Mouse (Mus musculus): ENCODE data around the gene Slco3a1.

Gene Slco3a1

DNA sequence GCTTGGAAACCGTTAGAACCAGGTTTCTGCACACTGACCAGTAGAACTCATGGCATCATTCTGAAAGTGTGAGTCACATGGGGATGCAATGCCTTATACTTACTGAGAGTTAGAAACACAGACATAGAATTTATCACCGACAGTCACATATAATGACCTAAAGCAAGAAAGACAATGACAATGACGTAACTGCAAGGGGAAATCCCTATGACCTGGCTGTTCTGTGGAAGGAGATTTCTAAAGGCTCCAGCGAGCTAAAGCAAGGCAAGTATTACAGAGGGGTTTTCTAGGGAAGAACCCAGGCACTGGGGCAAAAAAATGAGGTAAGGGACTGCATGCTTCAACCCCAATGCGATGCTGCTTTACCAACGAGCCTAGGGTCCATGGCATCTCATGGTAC lies 26.9 kb downstream of the Slco3a1 start:
- no peak for DNase-seq

- no peak for DNase-seq
Measured at GRCm38 (mm10) chr7:74526030-74526429, 28.6 kb downstream of the Slco3a1 start.

DNA sequence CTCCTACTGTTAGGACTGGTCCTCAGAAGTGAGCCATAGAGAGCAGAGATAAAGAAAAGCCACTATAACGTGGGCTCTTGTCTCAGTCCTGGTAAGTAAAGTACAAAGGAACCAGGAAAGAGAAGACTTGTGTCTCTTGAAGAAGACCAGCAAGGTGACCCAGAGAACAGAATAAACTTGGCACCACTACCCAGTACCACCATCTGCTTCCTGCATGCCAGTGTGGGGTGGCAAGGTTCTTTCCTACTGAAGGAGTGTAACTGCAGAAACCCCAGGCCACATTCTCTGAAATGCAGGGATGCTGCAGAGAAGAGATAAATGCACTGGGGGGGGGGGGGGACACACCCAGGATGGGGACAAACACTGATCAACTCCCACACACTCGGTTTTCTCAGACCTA lies 29.0 kb downstream of the Slco3a1 start:
- no peak for DNase-seq

GRCm38 (mm10) chr7:74524188-74524971 lies 30.2 kb downstream of the Slco3a1 start:
- DNase-seq = no peak

DNA sequence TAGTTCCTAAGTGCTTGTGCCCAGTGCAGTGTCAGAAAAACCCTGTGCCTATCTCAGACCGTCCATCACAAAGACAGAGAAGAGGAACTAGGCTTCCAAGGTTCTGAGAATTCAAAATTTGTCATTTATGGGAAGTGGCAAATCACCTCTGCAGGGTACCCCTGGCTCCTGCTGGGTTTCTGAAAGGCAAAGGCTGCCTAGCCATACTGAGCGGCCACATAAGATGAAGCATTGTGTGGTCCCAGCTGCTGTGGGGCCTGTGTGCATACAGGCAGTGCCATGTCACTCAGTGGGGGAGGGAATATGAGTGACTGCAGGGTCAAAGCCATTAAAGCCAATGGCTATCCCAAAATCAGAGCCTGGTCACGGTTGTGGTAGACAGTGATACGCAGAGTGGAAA lies 31.5 kb downstream of the Slco3a1 start:
- DNase-seq = no peak

DNA sequence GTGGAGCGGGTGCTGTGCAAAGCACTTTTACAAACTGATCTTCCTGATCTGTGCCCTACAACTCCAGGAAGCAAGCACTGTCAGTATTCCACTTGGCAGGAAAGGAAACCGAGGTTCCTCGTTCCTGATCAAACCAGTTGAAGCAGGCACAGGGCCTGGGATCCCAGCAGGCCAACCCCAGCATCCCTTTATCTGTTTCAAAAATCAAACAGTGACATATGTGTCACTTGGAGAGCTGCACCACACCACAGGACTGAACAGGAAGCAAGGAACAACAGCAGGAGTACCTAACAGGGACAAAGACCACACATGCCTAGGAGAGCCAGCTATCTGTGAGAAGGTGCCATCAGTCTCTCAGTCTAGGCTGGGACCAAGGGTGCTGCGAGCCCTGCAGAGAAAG lies 32.3 kb downstream of the Slco3a1 start:
- no peak for DNase-seq

- no peak for DNase-seq
Measured at GRCm38 (mm10) chr7:74519386-74519785, 35.2 kb downstream of the Slco3a1 start.

DNA sequence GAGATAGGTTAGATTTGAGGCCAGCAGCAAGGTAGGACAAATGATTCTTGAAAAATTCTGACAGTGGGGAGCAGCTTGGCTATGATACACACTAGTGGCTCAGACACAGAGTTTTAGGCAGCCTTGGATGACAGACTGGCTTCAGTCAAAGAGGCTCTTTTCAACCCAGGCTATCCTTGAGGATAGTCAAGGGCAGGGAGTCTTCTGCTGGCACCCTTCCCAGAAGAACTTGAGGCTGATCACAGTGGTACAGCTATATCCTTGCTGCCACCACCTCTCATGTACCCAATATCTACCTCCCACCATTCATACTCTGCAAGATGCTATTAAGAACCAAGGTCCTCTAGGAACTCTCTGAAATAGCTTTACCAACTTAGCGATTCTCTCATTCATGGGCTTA lies 35.8 kb downstream of the Slco3a1 start:
- no peak for DNase-seq

DNA sequence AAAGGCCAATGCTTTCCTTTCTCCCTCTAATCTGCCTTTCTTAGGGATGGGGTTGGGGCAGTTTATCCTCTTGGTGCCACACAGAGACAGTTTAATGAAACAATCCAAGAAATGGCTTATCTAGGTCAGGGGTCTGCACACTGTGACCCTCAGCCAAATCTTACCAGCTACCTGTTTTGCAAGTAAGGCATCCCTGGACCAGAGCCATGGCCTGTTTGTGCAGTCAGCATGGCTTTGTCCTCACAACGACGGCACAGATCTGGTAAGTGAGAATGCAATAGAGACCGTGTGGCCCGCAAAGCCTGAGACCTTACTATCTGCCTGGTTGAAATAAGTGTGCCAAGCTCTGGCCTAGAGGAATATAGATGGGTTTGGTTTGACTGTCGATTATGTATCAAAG lies 36.3 kb downstream of the Slco3a1 start:
- no peak for DNase-seq

DNA sequence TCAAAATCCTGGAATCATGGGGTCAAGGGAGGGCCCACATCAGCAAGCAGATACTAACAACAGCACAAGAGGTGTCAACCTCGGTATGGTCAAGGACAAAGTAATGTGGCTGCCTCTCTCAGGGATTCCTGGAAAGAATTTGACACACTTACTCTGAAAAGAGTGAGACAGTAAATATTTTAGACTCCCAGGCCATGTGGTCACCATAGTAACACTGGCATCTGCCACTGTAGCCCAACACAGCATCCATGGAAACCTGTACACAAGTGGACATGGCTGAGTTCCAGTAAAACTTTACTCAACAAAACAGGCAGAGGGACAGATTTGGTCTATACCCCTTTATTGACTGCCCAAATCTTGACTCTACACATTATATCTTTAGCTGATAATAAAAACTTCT lies 43.9 kb downstream of the Slco3a1 start:
- no peak for DNase-seq

- no peak for DNase-seq
Measured at GRCm38 (mm10) chr7:74508205-74508604, 46.4 kb downstream of the Slco3a1 start.

GRCm38 (mm10) chr7:74506856-74507255 lies 47.7 kb downstream of the Slco3a1 start:
- DNase-seq = no peak

DNA sequence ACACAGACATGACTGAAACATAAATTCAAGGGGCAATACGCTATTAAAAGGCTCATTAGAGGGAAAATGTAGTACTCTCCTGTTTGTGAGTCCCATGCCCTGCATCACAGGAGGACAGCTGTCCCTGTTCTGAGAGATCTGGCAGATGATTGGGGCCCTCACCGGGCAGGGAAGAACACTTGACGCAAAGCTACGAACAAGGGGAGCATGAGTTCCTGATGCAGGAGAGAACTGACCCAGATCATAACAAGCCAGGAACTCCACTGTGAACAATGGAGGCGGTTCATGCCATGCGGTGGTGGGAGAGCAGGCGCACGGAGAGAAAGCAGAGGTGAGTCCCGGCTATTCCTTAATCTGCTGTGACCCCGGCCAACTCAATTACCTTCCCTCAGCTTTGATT lies 48.9 kb downstream of the Slco3a1 start:
- DNase-seq = no peak

- no peak for DNase-seq
Measured at GRCm38 (mm10) chr7:74501187-74501586, 53.4 kb downstream of the Slco3a1 start.

GRCm38 (mm10) chr7:74499470-74499869 lies 55.1 kb downstream of the Slco3a1 start:
- DNase-seq = no peak

DNA sequence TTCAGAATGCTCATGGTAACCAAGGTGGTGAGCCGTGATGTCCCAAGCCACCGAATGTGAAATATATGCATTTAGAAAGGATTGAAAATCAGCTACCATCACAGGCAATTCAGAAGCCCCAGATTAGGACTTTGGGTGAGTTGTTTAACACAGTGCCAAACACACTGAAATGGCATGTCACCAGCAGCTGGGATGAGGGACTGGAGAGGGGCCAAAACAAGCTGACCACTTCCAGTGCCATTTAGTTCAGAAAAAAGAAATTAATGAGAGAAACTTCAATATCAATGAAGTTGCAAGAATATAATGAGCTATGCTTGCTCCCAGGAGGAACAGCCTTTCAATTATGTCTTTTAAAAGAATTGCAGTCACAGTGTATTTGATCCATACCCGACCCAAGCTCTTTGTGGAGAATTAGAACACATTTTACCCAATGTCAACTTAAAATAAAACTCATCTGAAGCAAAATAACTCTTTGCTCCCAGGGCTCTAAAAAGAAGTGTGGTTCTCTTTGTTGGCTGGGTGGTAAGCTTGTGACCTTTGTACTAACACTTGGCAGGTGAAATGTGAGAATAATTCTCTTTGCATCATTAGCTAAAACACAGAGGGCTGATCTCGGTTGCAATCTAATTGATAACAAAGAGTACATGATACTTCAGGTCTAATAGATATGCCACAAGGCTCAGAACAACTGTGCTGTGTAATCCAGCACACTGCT lies 56.2 kb downstream of the Slco3a1 start:
- DNase-seq = no peak

- peak; percentile 21 for DNase-seq
Measured at GRCm38 (mm10) chr7:74497203-74497602, 57.4 kb downstream of the Slco3a1 start.

DNA sequence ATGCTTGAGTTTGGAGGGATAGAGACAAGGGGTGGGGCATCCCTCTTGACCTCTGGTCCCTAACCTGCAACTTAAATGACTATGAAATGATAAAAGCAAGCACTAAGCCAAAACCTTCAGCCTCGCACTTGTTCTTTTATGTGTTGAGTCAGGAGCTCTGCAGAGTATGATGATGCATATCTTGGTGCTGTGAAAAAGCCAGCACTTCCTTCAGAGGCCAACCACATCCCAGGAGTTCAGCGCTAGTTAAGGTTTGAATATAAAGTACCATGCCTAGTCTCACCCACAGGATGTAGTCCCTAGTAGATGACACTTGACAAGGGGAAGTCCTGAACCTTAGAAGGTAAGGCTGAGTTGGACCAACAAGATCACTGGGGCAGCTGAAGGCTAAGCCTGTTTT lies 59.1 kb downstream of the Slco3a1 start:
- DNase-seq = peak; percentile 15

GRCm38 (mm10) chr7:74493775-74494174 lies 60.8 kb downstream of the Slco3a1 start:
- DNase-seq = no peak

GRCm38 (mm10) chr7:74491683-74492355 lies 62.8 kb downstream of the Slco3a1 start:
- no peak for DNase-seq

- no peak for DNase-seq
Measured at GRCm38 (mm10) chr7:74488141-74488540, 66.4 kb downstream of the Slco3a1 start.

DNA sequence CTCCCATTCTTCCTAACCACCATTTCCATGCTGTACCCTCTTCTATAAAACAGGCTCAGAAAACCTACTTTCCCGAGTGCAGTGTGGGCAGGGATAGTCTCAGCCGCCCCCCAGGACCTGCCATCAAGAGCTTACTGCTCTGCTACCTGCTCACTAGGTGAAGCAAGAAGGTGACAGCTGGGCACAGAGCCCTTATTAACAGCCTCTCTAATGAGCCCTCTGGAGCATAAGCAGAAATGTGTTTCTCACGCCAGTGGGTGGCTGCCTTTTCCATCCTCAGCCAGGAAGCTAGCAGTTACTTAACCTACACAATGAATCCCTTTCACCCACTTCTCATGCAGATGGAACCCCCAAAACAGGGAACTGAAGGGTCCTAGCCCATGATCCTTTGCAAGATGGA lies 66.9 kb downstream of the Slco3a1 start:
- no peak for DNase-seq

GRCm38 (mm10) chr7:74486083-74486482 lies 68.5 kb downstream of the Slco3a1 start:
- no peak for DNase-seq

- DNase-seq = no peak
Measured at GRCm38 (mm10) chr7:74485669-74486068, 68.9 kb downstream of the Slco3a1 start.
